Mouse (Mus musculus) heart, postnatal 0 days (tissue): Measurements from ENCODE around the gene Rnf223. TPM values are rescaled to one million over a fixed set of nuclear protein-coding genes. Genes with fewer than 3 reads are reported as not detected.
A peak's percentile ranks its signal among the peaks of the same experiment; 100 is the strongest.

Experiments used
- ATAC-seq: fragments of 200-750 bp; cut with Nextera tagmentation; 2 replicates; pipeline ENCODE4 v1.8.0; 2017; ENCODE audit warnings: low read depth, moderate number of reproducible peaks, moderate library complexity; ENCODE audit not compliant: insufficient read depth
- DNase-seq: peaks from one replicate; pipeline ENCODE4 v3.0.0-alpha.2; 2016; ENCODE audit warnings: low spot score
- H3K27ac ChIP-seq: fragments of 300-500 bp; sonication (generic); 2 replicates; pipeline ENCODE4 v1.5.1; 2014; ENCODE audit warnings: low read depth, mild to moderate bottlenecking
- H3K27me3 ChIP-seq: fragments of 300-500 bp; sonication (generic); 2 replicates; pipeline ENCODE4 v1.6.1; 2014; ENCODE audit warnings: low read length, mixed read lengths; ENCODE audit not compliant: control insufficient read depth, insufficient read depth
- H3K36me3 ChIP-seq: fragments of 300-500 bp; sonication (generic); replicated peaks from 2 replicates; pipeline ENCODE4 v1.6.1; 2014; ENCODE audit warnings: low read length, mixed read lengths; ENCODE audit not compliant: control insufficient read depth, insufficient read depth
- H3K4me1 ChIP-seq: fragments of 300-500 bp; sonication (generic); 2 replicates; pipeline ENCODE4 v1.6.1; 2014; ENCODE audit warnings: antibody characterized with exemption; ENCODE audit not compliant: control insufficient read depth, insufficient read depth
- H3K4me2 ChIP-seq: fragments of 300-500 bp; sonication (generic); 2 replicates; pipeline ENCODE4 v1.6.1; 2014; ENCODE audit warnings: low read depth, mild to moderate bottlenecking, low read length, moderate library complexity
- H3K4me3 ChIP-seq: fragments of 300-500 bp; sonication (generic); 2 replicates; pipeline ENCODE4 v1.5.1; 2014; ENCODE audit warnings: low read depth, low read length
- H3K9ac ChIP-seq: fragments of 300-500 bp; sonication (generic); replicated peaks from 2 replicates; pipeline ENCODE4 v1.6.1; 2014; ENCODE audit warnings: low read depth, low read length, mixed read lengths
- H3K9me3 ChIP-seq: fragments of 300-500 bp; sonication (generic); replicated peaks from 2 replicates; pipeline ENCODE4 v1.6.1; 2016; ENCODE audit warnings: low read length; ENCODE audit not compliant: control insufficient read depth
- CTCF ChIP-seq: IDR thresholded peaks from 2 replicates; pipeline ENCODE4 v1.5.1; 2016; ENCODE audit warnings: antibody characterized with exemption, control low read depth, low read depth
- EP300 ChIP-seq: IDR thresholded peaks from 2 replicates; pipeline ENCODE4 v1.6.1; 2016; ENCODE audit warnings: antibody characterized with exemption, low read depth
- WGBS: fragments of 180-500 bp; shearing (Covaris S2); extraction: QIAGEN DNeasy Blood & Tissue Kit; methylation state at CpG from one replicate; pipeline ENCODE4 v1.1.7; 2014; 5-methylcytosine and 5-hydroxymethylcytosine counted together
- polyA plus RNA-seq: library from polyadenylated mRNA; unstranded; fragments of >200 nt; fragmentation: Nextera tagmentation; extraction: Ambion mirVana; gene quantifications from 2 replicates; pipeline ENCODE4 v1.2.1, GENCODE M21; 2015
- total RNA-seq: library from RNA; depleted of rRNA; stranded (reverse); fragments of >200 nt; gene quantifications from 2 replicates; pipeline ENCODE4 v1.2.3, GENCODE M21; 2014; ENCODE audit warnings: low replicate concordance; rRNA removed

The Rnf223 gene
- total and polyA plus RNA-seq, 2 experiments from 2014 or later, result not detected

DNA sequence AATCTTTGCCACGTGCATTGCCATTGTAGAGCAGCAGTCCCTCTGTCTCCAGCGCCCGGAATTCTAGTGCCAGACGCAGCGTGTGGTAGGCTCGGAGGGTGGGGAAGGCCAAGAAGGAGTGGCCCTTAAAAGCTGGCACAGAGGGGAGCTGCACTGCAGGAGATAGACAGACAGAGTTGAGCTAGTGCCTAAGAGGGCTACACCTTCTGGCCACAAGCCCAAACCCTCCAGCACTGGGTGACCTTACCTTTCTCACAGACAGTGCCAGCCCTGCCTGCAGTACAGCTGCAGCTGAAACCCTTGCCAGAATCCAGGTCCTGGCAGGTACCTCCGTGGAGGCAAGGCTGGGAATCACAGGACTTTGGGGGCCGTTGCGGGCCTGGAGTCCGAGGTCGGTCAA lies 41.5 kb downstream of the Rnf223 start:
- H3K27ac ChIP-seq, result no peak overlapping the region
- H3K36me3 ChIP-seq, result peaks cover 99% of the 10 kb centered on the region
- no peak for TF ChIP-seq CTCF
- TF ChIP-seq EP300, result no peak
- H3K27me3 ChIP-seq, result no peaks in the 10 kb centered on the region
- H3K4me1 ChIP-seq, result no peaks in the 10 kb centered on the region
- H3K9me3 ChIP-seq, result no peaks in the 10 kb centered on the region
- DNase-seq, result no peak
- no peak overlapping the region for H3K9ac ChIP-seq
- ATAC-seq, result peak; percentile 52
- no peak overlapping the region for H3K4me3 ChIP-seq
- no peak overlapping the region for H3K4me2 ChIP-seq
- WGBS, result 83% methylated on average over 11 of the region's 11 CpGs

DNA sequence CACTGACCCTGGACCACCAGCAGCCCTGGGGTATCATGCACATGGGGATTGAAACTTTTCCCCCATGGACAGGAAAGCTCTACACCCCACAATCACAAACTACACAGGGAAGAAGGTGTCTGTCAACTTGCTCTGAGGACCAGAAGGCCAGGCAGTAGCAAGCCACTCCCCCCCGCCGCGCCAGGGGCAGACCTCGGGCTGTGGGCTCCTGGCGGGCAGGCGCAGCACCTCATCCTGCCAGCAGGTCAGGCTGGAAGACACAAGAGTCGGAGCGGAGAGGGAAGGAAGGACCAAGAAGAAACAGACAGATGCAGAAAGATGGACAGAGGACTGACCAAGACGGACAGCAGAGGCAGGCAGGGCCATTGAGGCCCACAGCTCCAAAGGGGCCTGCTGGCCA lies 47.3 kb downstream of the Rnf223 start:
- TF ChIP-seq CTCF, result no peak
- TF ChIP-seq EP300, result no peak
- Histone ChIP-seq H3K9ac (no peak overlapping the region), H3K27ac (no peak overlapping the region), H3K4me3 (no peak overlapping the region), H3K9me3 (no peaks in the 10 kb centered on the region), H3K4me2 (no peak overlapping the region), H3K27me3 (no peaks in the 10 kb centered on the region), H3K36me3 (peaks cover 85% of the 10 kb centered on the region), H3K4me1 (no peaks in the 10 kb centered on the region)
- 90% methylated on average over 9 of the region's 9 CpGs for WGBS
- no peak for ATAC-seq
- no peak for DNase-seq

Other genes starting within 250 kb of the Rnf223 start
- 31.3 and 33.9 TPM in 2 replicates for gene Pusl1, start 238.7 kb upstream of the Rnf223 start, total RNA-seq
- 20.1 and 22.3 TPM in 2 replicates for gene Pusl1, start 238.7 kb upstream of the Rnf223 start, polyA plus RNA-seq
- 16.3 and 31.2 TPM in 2 replicates for gene Acap3, start 238.7 kb upstream of the Rnf223 start, total RNA-seq
- gene Acap3, start 238.7 kb upstream of the Rnf223 start, polyA plus RNA-seq, result 5.8 and 6.4 TPM in 2 replicates
- 46.4 and 46.8 TPM in 2 replicates for gene Ube2j2, start 186.7 kb upstream of the Rnf223 start, total RNA-seq
- 63.3 and 66.9 TPM in 2 replicates for gene Ube2j2, start 186.7 kb upstream of the Rnf223 start, polyA plus RNA-seq
- gene C1qtnf12, start 168.2 kb upstream of the Rnf223 start, total RNA-seq, result 42.5 and 51.4 TPM in 2 replicates
- 20.5 and 20.8 TPM in 2 replicates for gene C1qtnf12, start 168.2 kb upstream of the Rnf223 start, polyA plus RNA-seq
- 3.9 and 11.2 TPM in 2 replicates for gene B3galt6, start 137.9 kb upstream of the Rnf223 start, total RNA-seq
- 5.0 and 5.7 TPM in 2 replicates for gene B3galt6, start 137.9 kb upstream of the Rnf223 start, polyA plus RNA-seq
- 88.4 and 114 TPM in 2 replicates for gene Sdf4, start 137.6 kb upstream of the Rnf223 start, total RNA-seq
- gene Sdf4, start 137.6 kb upstream of the Rnf223 start, polyA plus RNA-seq, result 102 and 105 TPM in 2 replicates
- not detected in 2 replicates for gene Tnfrsf4, start 116.7 kb upstream of the Rnf223 start, total RNA-seq
- gene Tnfrsf4, start 116.7 kb upstream of the Rnf223 start, polyA plus RNA-seq, result 0.26 and 0.31 TPM in 2 replicates
- 2.2 TPM in 1 of 2 replicates, not detected in the other for gene Tnfrsf18, start 104.3 kb upstream of the Rnf223 start, total RNA-seq
- gene Tnfrsf18, start 104.3 kb upstream of the Rnf223 start, polyA plus RNA-seq, result 0.88 and 1.00 TPM in 2 replicates
- not detected in 2 replicates for gene Ttll10, start 71.1 kb upstream of the Rnf223 start, total RNA-seq
- gene Ttll10, start 71.1 kb upstream of the Rnf223 start, polyA plus RNA-seq, result 0.08 TPM in 1 of 2 replicates, not detected in the other
- 6.7 and 14.6 TPM in 2 replicates for gene 9430015G10Rik, start 20.5 kb upstream of the Rnf223 start, total RNA-seq
- 3.8 and 4.3 TPM in 2 replicates for gene 9430015G10Rik, start 20.5 kb upstream of the Rnf223 start, polyA plus RNA-seq
- 94.4 and 109 TPM in 2 replicates for gene Agrn, start 67.0 kb downstream of the Rnf223 start, total RNA-seq
- gene Agrn, start 67.0 kb downstream of the Rnf223 start, polyA plus RNA-seq, result 18.5 and 20.1 TPM in 2 replicates
- gene Isg15, start 70.3 kb downstream of the Rnf223 start, total RNA-seq, result 7.5 and 19.9 TPM in 2 replicates
- gene Isg15, start 70.3 kb downstream of the Rnf223 start, polyA plus RNA-seq, result 4.5 and 7.0 TPM in 2 replicates
- gene AW011738, start 72.8 kb downstream of the Rnf223 start, total RNA-seq, result 5.9 and 6.0 TPM in 2 replicates
- 3.2 and 3.4 TPM in 2 replicates for gene AW011738, start 72.8 kb downstream of the Rnf223 start, polyA plus RNA-seq
- gene Perm1, start 85.4 kb downstream of the Rnf223 start, total RNA-seq, result 57.5 and 68.3 TPM in 2 replicates
- gene Perm1, start 85.4 kb downstream of the Rnf223 start, polyA plus RNA-seq, result 35.9 and 42.9 TPM in 2 replicates
- gene Plekhn1, start 104.3 kb downstream of the Rnf223 start, total RNA-seq, result 15.3 and 21.9 TPM in 2 replicates
- gene Plekhn1, start 104.3 kb downstream of the Rnf223 start, polyA plus RNA-seq, result 5.9 and 6.0 TPM in 2 replicates
- 34.5 and 46.4 TPM in 2 replicates for gene Noc2l, start 105.5 kb downstream of the Rnf223 start, total RNA-seq
- gene Noc2l, start 105.5 kb downstream of the Rnf223 start, polyA plus RNA-seq, result 15.8 and 17.2 TPM in 2 replicates
- gene Samd11, start 125.1 kb downstream of the Rnf223 start, total RNA-seq, result 0.95 TPM in 1 of 2 replicates, not detected in the other
- gene Samd11, start 125.1 kb downstream of the Rnf223 start, polyA plus RNA-seq, result 0.16 and 0.19 TPM in 2 replicates
- gene Vmn2r-ps159, start 200.6 kb downstream of the Rnf223 start, total RNA-seq, result not detected in 2 replicates
- gene Vmn2r-ps159, start 200.6 kb downstream of the Rnf223 start, polyA plus RNA-seq, result not detected in 2 replicates